Mouse (Mus musculus) ES-E14 (cell line): ENCODE data around the gene Bicdl1. TPM values are rescaled to one million over a fixed set of nuclear protein-coding genes. Genes with fewer than 3 reads are reported as not detected.

Source experiments
- DNase-seq: peaks from one replicate; pipeline ENCODE4 v3.0.0-alpha.2; 2013; ENCODE audit warnings: low read depth, low spot score
- H3K27ac ChIP-seq: 2 replicates; pipeline ENCODE4 v1.5.1; 2012; ENCODE audit warnings: low read depth, mild to moderate bottlenecking, low read length, moderate library complexity, mixed read lengths; ENCODE audit not compliant: poor library complexity, insufficient read depth, severe bottlenecking
- H3K36me3 ChIP-seq: 2 replicates; pipeline ENCODE4 v1.6.1; 2012; ENCODE audit warnings: mild to moderate bottlenecking, low read length, moderate library complexity, mixed read lengths; ENCODE audit not compliant: control insufficient read depth, poor library complexity, insufficient read depth, severe bottlenecking
- H3K4me1 ChIP-seq, 2 experiments: fragments of 150-350 bp in 1 of 2; sonication (generic) in 1 of 2; 2 replicates each; pipeline ENCODE4 v1.6.1; 2012; ENCODE audit warnings: low read length in 2 of 2, mild to moderate bottlenecking in 1 of 2, mixed read lengths in 1 of 2; ENCODE audit not compliant: control insufficient read depth in 2 of 2, insufficient read depth in 2 of 2, poor library complexity in 1 of 2
- H3K4me3 ChIP-seq, 2 experiments: fragments of 150-350 bp in 1 of 2; sonication (generic) in 1 of 2; 2 replicates each; pipeline ENCODE4 v1.5.1; 2012; ENCODE audit warnings: low read length in 2 of 2, low read depth in 1 of 2, mild to moderate bottlenecking in 1 of 2, mixed read lengths in 1 of 2; ENCODE audit not compliant: insufficient read depth in 1 of 2, poor library complexity in 1 of 2, severe bottlenecking in 1 of 2
- H3K9ac ChIP-seq: 2 replicates; pipeline ENCODE4 v1.6.1; 2012; ENCODE audit warnings: low read depth, mild to moderate bottlenecking, low read length, mixed read lengths; ENCODE audit not compliant: poor library complexity, insufficient read depth, severe bottlenecking
- H3K9me3 ChIP-seq: fragments of 150-350 bp; sonication (generic); 2 replicates; pipeline ENCODE4 v1.6.1; 2012; ENCODE audit warnings: low read depth, mild to moderate bottlenecking, low read length; ENCODE audit not compliant: control insufficient read depth, insufficient read depth
- CHD2 ChIP-seq: IDR thresholded peaks from 2 replicates; pipeline ENCODE4 v1.6.1; 2014; ENCODE audit warnings: mild to moderate bottlenecking, low read depth, low read length, inconsistent platforms
- HCFC1 ChIP-seq: IDR thresholded peaks from 2 replicates; pipeline ENCODE4 v1.6.1; 2012; ENCODE audit warnings: low read length, inconsistent platforms, borderline replicate concordance; ENCODE audit not compliant: insufficient read depth
- MAFK ChIP-seq: IDR thresholded peaks from 2 replicates; pipeline ENCODE4 v1.6.1; 2014; ENCODE audit warnings: mild to moderate bottlenecking, low read depth, low read length, inconsistent platforms; ENCODE audit not compliant: insufficient read depth
- ZC3H11A ChIP-seq: IDR thresholded peaks from 2 replicates; pipeline ENCODE4 v1.6.1; 2012; ENCODE audit warnings: low read depth, mild to moderate bottlenecking, inconsistent platforms, low read length, borderline replicate concordance
- ZNF384 ChIP-seq: IDR thresholded peaks from 2 replicates; pipeline ENCODE4 v1.6.1; 2012; ENCODE audit warnings: low read depth, low read length, inconsistent platforms
- in situ Hi-C, 2 experiments: fragments of 600-800 bp; cut with MboI; formaldehyde crosslinking; loops; one replicate each; pipeline ENCODE4 v1.15.1; 2025; ENCODE audit warnings: low sequenced_read_pairs in 2 of 2, inconsistent platforms in 1 of 2; ENCODE audit not compliant: unreplicated experiment in 2 of 2
- total RNA-seq: library from RNA; depleted of rRNA; stranded (reverse); fragments of 300-350 nt; gene quantifications from 2 replicates; pipeline ENCODE4 v1.2.3, GENCODE M21; 2012

The Bicdl1 gene
- total RNA-seq, 1 experiment, result 18.5 TPM

GRCm38 (mm10) chr5:115656677-115657076 is 74.7 kb downstream of the Bicdl1 start:
- no peaks in the 10 kb centered on the region; the same call in 1 of the 2 replicates for H3K36me3 ChIP-seq
- peaks cover 0 to 8% of the 10 kb centered on the region in 2 experiments; a peak in 1 of 4 replicates for H3K4me1 ChIP-seq
- H3K4me3 ChIP-seq, result no peak overlapping the region
- no peak overlapping the region for H3K9ac ChIP-seq
- no peaks in the 10 kb centered on the region for H3K9me3 ChIP-seq
- TF ChIP-seq ZNF384, result no peak
- no peak for TF ChIP-seq MAFK
- no peak for TF ChIP-seq ZC3H11A
- no peak for TF ChIP-seq CHD2
- TF ChIP-seq HCFC1, result no peak
- no peak overlapping the region for H3K27ac ChIP-seq
- in situ Hi-C loops, result no loop called here
- no peak for DNase-seq

DNA sequence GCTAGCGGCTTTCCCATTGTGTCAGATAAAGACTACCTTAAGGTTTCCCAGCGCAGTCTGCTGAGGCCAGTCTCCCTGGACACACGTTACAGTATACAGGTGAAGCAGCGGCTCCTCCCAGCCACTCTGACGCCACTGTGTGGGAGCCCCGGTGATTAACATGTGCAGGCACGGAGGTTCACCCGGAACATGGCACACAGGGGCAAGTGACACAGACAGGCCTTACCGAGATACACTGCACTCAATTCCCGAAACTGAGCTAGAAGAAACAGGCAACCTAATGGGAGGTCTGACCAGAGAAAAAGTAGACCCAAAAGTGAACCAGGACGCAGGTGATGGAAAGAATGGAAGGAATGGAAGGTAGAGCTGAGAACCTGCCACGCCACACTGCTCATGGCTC is 77.6 kb downstream of the Bicdl1 start:
- in situ Hi-C loops, result no loop called here
- H3K27ac ChIP-seq, result no peak overlapping the region

DNA sequence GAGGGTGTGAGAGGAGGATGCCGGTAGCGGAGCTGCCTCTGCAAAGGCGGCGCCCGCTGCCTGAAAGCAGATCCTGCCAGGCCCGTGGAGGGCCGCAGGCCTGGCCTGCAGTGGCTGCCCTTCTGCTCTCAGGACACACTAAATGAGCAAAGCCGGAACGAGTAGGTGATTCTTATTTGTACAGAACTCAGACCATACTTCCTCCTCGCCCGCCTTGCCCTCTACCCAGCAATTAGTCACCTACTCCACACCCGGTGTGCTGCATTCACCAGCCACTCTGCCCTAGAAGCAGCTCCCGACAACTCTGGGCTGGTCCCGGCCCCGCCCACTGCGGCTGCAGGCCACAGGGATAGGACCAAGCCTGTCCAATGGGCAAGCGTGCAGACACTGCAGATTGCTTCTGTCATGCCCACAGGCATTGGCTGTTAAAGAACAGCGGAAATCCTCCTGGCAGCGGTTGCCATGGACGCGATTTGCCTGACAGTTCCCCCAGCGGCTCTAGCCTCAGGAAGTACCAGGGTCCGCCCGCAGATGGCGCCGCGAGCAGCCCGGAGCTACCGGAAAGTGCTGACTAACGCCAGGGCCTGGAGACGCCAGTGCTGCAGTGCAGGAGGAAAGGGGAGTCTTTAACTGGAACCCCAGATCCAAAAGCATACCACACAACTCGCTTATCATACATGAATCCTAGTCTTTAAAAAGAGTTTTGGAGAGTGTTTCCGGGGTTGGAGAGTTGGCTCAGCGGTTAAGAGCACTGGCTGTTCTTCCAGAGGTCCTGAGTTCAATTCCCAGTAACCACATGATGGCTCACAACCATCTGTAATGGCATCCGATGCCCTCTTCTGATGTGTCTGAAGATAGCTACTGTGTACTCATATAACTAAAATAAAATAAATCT is 78.5 kb downstream of the Bicdl1 start:
- peak; percentile 97 for DNase-seq
- Histone ChIP-seq H3K36me3 (peaks cover 4% of the 10 kb centered on the region; the same call in 1 of the 2 replicates), H3K4me1 (peaks cover 0 to 5% of the 10 kb centered on the region in 2 experiments; a peak in 1 of 4 replicates), H3K4me3 (peak overlapping the region; percentile 48 to 50), H3K9me3 (no peaks in the 10 kb centered on the region), H3K27ac (no peak overlapping the region), H3K9ac (peak overlapping the region; percentile 39; the same call in 1 of the 2 replicates)
- in situ Hi-C loops, result no loop called here
- TF ChIP-seq ZNF384 (no peak), ZC3H11A (no peak), MAFK (peak; percentile 99), HCFC1 (peak; percentile 53; the same call in 1 of the 2 replicates), CHD2 (no peak)

More for the DNA sequence above, 77.6 kb downstream of the Bicdl1 start:
- Histone ChIP-seq H3K9me3 (no peaks in the 10 kb centered on the region), H3K36me3 (peaks cover under 1% of the 10 kb centered on the region; the same call in 1 of the 2 replicates), H3K4me3 (no peak overlapping the region), H3K9ac (0 out of 2 replicates have a peak overlapping the region, but pooled peaks have one; percentile 34), H3K4me1 (peaks cover 0 to 8% of the 10 kb centered on the region in 2 experiments; a peak in 1 of 4 replicates)
- TF ChIP-seq MAFK (no peak), HCFC1 (no peak), ZC3H11A (no peak), ZNF384 (no peak), CHD2 (no peak)
- no peak for DNase-seq

DNA sequence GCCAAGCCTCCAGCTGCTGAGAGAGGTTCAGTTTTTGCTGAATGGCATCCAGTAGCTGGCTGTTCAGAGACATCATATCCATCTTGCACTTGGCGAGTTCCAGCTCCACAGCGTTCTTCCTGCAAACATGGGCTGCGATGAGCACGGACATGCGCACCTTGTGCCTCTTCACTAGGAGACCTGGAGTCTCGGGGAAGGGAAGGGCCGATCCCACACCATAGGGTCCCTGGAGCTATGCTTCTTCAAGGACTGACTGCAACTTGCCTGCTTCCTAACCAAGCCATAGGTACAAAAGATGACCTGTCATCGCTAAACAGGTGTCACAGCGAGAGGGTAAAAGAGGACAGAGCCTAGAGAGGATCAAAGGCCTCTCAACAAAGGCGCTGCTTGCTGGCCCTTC is 79.6 kb downstream of the Bicdl1 start:
- Histone ChIP-seq H3K4me1 (peaks cover 0 to 5% of the 10 kb centered on the region in 2 experiments; a peak in 1 of 4 replicates), H3K4me3 (no peak overlapping the region), H3K9ac (no peak overlapping the region), H3K27ac (no peak overlapping the region), H3K36me3 (peaks cover 7% of the 10 kb centered on the region; the same call in 1 of the 2 replicates), H3K9me3 (no peaks in the 10 kb centered on the region)
- DNase-seq, result no peak
- TF ChIP-seq MAFK (no peak), ZNF384 (no peak), ZC3H11A (no peak), CHD2 (no peak), HCFC1 (no peak)
- in situ Hi-C loops, result no loop called here
